Mouse (Mus musculus) forelimb bud, embryonic 11.5 days (tissue): ENCODE data around the gene Spata2.
A peak's percentile ranks its signal among the peaks of the same experiment; 100 is the strongest.

ENCODE experiments used
- DNase-seq: peaks from one replicate; pipeline ENCODE4 v3.0.0-alpha.2; 2012; ENCODE audit warnings: low read depth, low spot score

The Spata2 gene

GRCm38 (mm10) chr2:167510485-167510884, 17.8 kb upstream of the Spata2 start:
- DNase-seq, result no peak

GRCm38 (mm10) chr2:167508569-167508968, 15.9 kb upstream of the Spata2 start:
- DNase-seq, result no peak

- no peak for DNase-seq
Measured at GRCm38 (mm10) chr2:167507719-167508385, 15.2 kb upstream of the Spata2 start.

GRCm38 (mm10) chr2:167506546-167507260, 14.0 kb upstream of the Spata2 start:
- no peak for DNase-seq

GRCm38 (mm10) chr2:167505127-167505526, 12.4 kb upstream of the Spata2 start:
- no peak for DNase-seq

- no peak for DNase-seq
Measured at GRCm38 (mm10) chr2:167503896-167504349, 11.2 kb upstream of the Spata2 start.

- DNase-seq, result peak; percentile 85
Measured at GRCm38 (mm10) chr2:167503253-167503895, 10.7 kb upstream of the Spata2 start.

- DNase-seq, result no peak
Measured at GRCm38 (mm10) chr2:167502554-167503252, 10.0 kb upstream of the Spata2 start.

GRCm38 (mm10) chr2:167497272-167497671, 4.6 kb upstream of the Spata2 start:
- peak; percentile 37 for DNase-seq

- DNase-seq, result no peak
Measured at GRCm38 (mm10) chr2:167496437-167496836, 3.8 kb upstream of the Spata2 start.

GRCm38 (mm10) chr2:167491757-167492708, 654 bp downstream of the Spata2 start, which contains the start of gene Rnf114:
Gene Rnf114, plus strand, starts transcription at chr2:167492645.
- DNase-seq, result no peak

- DNase-seq, result no peak
Measured at GRCm38 (mm10) chr2:167490813-167491525, 1.7 kb downstream of the Spata2 start.

GRCm38 (mm10) chr2:167487994-167488393, 4.7 kb downstream of the Spata2 start:
- no peak for DNase-seq

- DNase-seq, result no peak
Measured at GRCm38 (mm10) chr2:167487551-167487950, 5.1 kb downstream of the Spata2 start.

- DNase-seq, result no peak
Measured at GRCm38 (mm10) chr2:167486573-167486972, 6.1 kb downstream of the Spata2 start.

GRCm38 (mm10) chr2:167485501-167486377, 6.9 kb downstream of the Spata2 start:
- no peak for DNase-seq

GRCm38 (mm10) chr2:167484932-167485331, 7.8 kb downstream of the Spata2 start:
- no peak for DNase-seq

- DNase-seq, result no peak
Measured at GRCm38 (mm10) chr2:167483827-167484410, 8.8 kb downstream of the Spata2 start.
